In the genomic region with DNA sequence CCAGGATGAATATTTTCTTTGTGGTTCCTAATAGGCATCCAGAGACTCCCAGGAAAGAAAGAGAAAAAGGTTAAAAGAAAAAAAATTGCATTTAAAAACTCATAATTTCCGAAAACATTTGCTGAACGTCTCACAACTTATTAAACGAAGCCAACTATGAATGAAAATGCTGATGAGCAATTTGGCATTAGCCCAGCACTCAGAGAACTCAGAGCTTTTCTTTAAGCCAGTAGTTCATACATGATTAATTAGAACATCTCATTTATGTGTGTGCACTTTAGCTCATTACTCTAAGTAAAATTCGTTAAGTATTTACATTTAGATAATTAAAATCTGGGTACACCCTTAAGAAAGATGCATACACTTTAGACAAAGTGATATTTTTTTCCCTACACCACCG, we compare ENCODE assay signal across 22 mouse cellular contexts.
DNase-seq lines count a peak whose midpoint lies in the region; ATAC-seq lines count a peak whose summit lies in the region.
"Had no signal": no experiment of that assay in that cellular context is flagged by ENCODE, and none has a peak within 500 bp of the region (broad histone marks: within the 10 kb centered on the region; RNA-seq: fewer than 3 reads in every experiment).

No protein-coding gene starts in this region.

- no peak overlapping the region for H3K4me2 ChIP-seq in forebrain, embryonic 14.5 days (ENCODE audit: low read length)
- H3K4me2 ChIP-seq: embryonic facial prominence, embryonic 13.5 days; embryonic facial prominence, embryonic 15.5 days; forebrain, embryonic 13.5 days had no signal

- H3K4me1 ChIP-seq in forebrain, embryonic 14.5 days (ENCODE audit: control insufficient read depth, insufficient read depth, low read length), result peaks cover 4% of the 10 kb centered on the region; the same call in 1 of the 2 replicates
- peaks cover 4% of the 10 kb centered on the region; the same call in 1 of the 2 replicates for H3K4me1 ChIP-seq in forebrain, embryonic 10.5 days
- H3K4me1 ChIP-seq: embryonic facial prominence, embryonic 13.5 days; embryonic facial prominence, embryonic 15.5 days had no signal

- no peak overlapping the region for H3K4me3 ChIP-seq in forebrain, embryonic 14.5 days (ENCODE audit: low read depth, low read length)
- no peak overlapping the region for H3K4me3 ChIP-seq in forebrain, embryonic 10.5 days
- H3K4me3 ChIP-seq: embryonic facial prominence, embryonic 13.5 days; embryonic facial prominence, embryonic 15.5 days; erythroblast, embryonic 14.5 days; forebrain, embryonic 13.5 days had no signal

- no peak overlapping the region for H3K9ac ChIP-seq in forebrain, embryonic 14.5 days (ENCODE audit: low read length)
- H3K9ac ChIP-seq: embryonic facial prominence, embryonic 13.5 days; embryonic facial prominence, embryonic 15.5 days; forebrain, embryonic 13.5 days had no signal

- no peak overlapping the region for H3K27ac ChIP-seq in forebrain, embryonic 14.5 days (ENCODE audit: low read depth, low read length)
- no peak overlapping the region for H3K27ac ChIP-seq in forebrain, embryonic 10.5 days
- H3K27ac ChIP-seq: embryonic facial prominence, embryonic 13.5 days; embryonic facial prominence, embryonic 15.5 days; forebrain, embryonic 13.5 days had no signal

- no peak for ATAC-seq in forebrain, embryonic 14.5 days
- no peak for ATAC-seq in frontal cortex, adult (ENCODE audit: low TSS enrichment)
- ATAC-seq: CD4-positive, CD25-positive, alpha-beta regulatory T cell, adult 4 months; forebrain, embryonic 13.5 days; forebrain, embryonic 16.5 days had no signal

- no peaks in the 10 kb centered on the region for H3K36me3 ChIP-seq in forebrain, embryonic 14.5 days (ENCODE audit: control insufficient read depth, insufficient read depth, low read length)
- H3K36me3 ChIP-seq in forebrain, embryonic 10.5 days (replicated peaks), result peaks cover 5% of the 10 kb centered on the region; the same call in 1 of the 2 replicates
- H3K36me3 ChIP-seq: embryonic facial prominence, embryonic 13.5 days; embryonic facial prominence, embryonic 15.5 days; G1E had no signal

- H3K27me3 ChIP-seq in forebrain, embryonic 14.5 days (replicated peaks; ENCODE audit: control insufficient read depth, insufficient read depth, low read length), result 0 out of 2 replicates have a peak, but pooled peaks cover under 1% of the 10 kb centered on the region
- H3K27me3 ChIP-seq in forebrain, embryonic 10.5 days (ENCODE audit: poor library complexity, severe bottlenecking), result no peaks in the 10 kb centered on the region
- H3K27me3 ChIP-seq: CH12.LX; embryonic facial prominence, embryonic 13.5 days; embryonic facial prominence, embryonic 15.5 days had no signal

- peak; percentile 64 for DNase-seq in forebrain, embryonic 14.5 days (ENCODE audit: low spot score)
- no peak for DNase-seq in forebrain, embryonic 10.5 days (ENCODE audit: extremely low spot score, low spot score)
- peak; percentile 48 for DNase-seq in retina, postnatal 1 day
- DNase-seq in retina, embryonic 14.5 days (ENCODE audit: low spot score), result no peak
- DNase-seq: adrenal gland, adult 2 months; adrenal gland, postnatal 10 days; adrenal gland, postnatal 25 days; B cell, adult 2 months; cerebellum, adult 11-12 months; cerebellum, adult 2 months; cerebellum, adult 9-10 months; cerebellum, postnatal 10 days; cerebellum, postnatal 25 days had no signal

- no peaks in the 10 kb centered on the region for H3K9me3 ChIP-seq in forebrain, embryonic 14.5 days (replicated peaks; ENCODE audit: control insufficient read depth, low read length)
- no peaks in the 10 kb centered on the region for H3K9me3 ChIP-seq in forebrain, embryonic 10.5 days
- H3K9me3 ChIP-seq: embryonic facial prominence, embryonic 13.5 days; embryonic facial prominence, embryonic 15.5 days; forebrain, embryonic 13.5 days; G1E had no signal

- WGBS in forebrain, embryonic 14.5 days, result 19% methylated on average over 5 of the region's 5 CpGs
- WGBS in forebrain, embryonic 10.5 days, result 77% methylated on average over 5 of the region's 5 CpGs

Comparison
In these comparisons a context has a peak if more than half of its experiments do, and no peak if none do; other contexts are left out.
1. DNase-seq: peak in forebrain, embryonic 14.5 days (single experiment) and retina, postnatal 1 day (single experiment); none in forebrain, embryonic 10.5 days (single experiment) and retina, embryonic 14.5 days (single experiment).